Comparison of ENCODE assay signal across 30 mouse cellular contexts in the genomic region with DNA sequence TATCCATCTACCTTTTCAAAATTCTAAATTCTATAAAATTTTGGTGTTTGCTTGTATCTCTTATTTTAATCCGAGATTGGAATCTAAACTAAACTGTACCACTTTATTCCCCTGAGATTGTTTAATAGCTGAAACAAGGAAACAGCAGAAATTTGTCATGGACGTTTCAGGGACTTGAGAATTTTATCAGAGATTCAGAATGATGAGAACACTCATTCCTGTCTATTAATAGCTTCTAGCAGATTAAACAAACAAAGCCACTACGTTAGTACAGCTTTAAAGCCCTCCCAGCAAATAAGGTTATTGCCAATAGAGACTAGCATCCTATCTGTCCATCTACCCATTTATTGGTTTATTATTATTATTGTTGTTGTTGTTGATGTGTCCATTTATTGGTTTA.
"Had no signal": no experiment of that assay in that cellular context is flagged by ENCODE, and none has a peak within 500 bp of the region (broad histone marks: within the 10 kb centered on the region; RNA-seq: fewer than 3 reads in every experiment).

No protein-coding gene starts in this region.

- H3K36me3 ChIP-seq: limb, embryonic 10.5 days; limb, embryonic 12.5 days; limb, embryonic 13.5 days; limb, embryonic 15.5 days; liver, embryonic 12.5 days; liver, embryonic 13.5 days; liver, embryonic 15.5 days; lung, embryonic 15.5 days; midbrain, embryonic 10.5 days; midbrain, embryonic 12.5 days; midbrain, embryonic 13.5 days; midbrain, embryonic 15.5 days; neural tube, embryonic 12.5 days had no signal

- H3K27me3 ChIP-seq: limb, embryonic 12.5 days; limb, embryonic 13.5 days; limb, embryonic 15.5 days; liver, embryonic 12.5 days; liver, embryonic 13.5 days; liver, embryonic 15.5 days; lung, embryonic 15.5 days; megakaryocyte, embryonic 14.5 days; midbrain, embryonic 12.5 days; midbrain, embryonic 13.5 days; midbrain, embryonic 15.5 days; neural tube, embryonic 12.5 days had no signal

- H3K4me1 ChIP-seq: limb, embryonic 10.5 days; limb, embryonic 15.5 days; liver, embryonic 12.5 days; liver, embryonic 13.5 days; liver, embryonic 15.5 days; lung, embryonic 15.5 days; midbrain, embryonic 10.5 days; midbrain, embryonic 12.5 days; midbrain, embryonic 13.5 days; midbrain, embryonic 15.5 days; neural tube, embryonic 12.5 days had no signal

- H3K9me3 ChIP-seq: limb, embryonic 10.5 days; limb, embryonic 12.5 days; limb, embryonic 13.5 days; limb, embryonic 15.5 days; liver, embryonic 12.5 days; liver, embryonic 13.5 days; liver, embryonic 15.5 days; lung, embryonic 15.5 days; megakaryocyte, embryonic 14.5 days; midbrain, embryonic 10.5 days; midbrain, embryonic 12.5 days; midbrain, embryonic 13.5 days; midbrain, embryonic 15.5 days; neural tube, embryonic 12.5 days had no signal

- H3K4me3 ChIP-seq: limb, embryonic 10.5 days; limb, embryonic 12.5 days; limb, embryonic 13.5 days; limb, embryonic 15.5 days; liver, embryonic 12.5 days; liver, embryonic 13.5 days; liver, embryonic 15.5 days; lung, embryonic 15.5 days; megakaryocyte, embryonic 14.5 days; midbrain, embryonic 10.5 days; midbrain, embryonic 12.5 days; midbrain, embryonic 13.5 days; midbrain, embryonic 15.5 days; myocyte; neural tube, embryonic 12.5 days had no signal

- H3K9ac ChIP-seq: limb, embryonic 12.5 days; limb, embryonic 13.5 days; limb, embryonic 15.5 days; liver, embryonic 12.5 days; liver, embryonic 13.5 days; liver, embryonic 14.5 days; liver, embryonic 15.5 days; liver, postnatal 0 days; lung, embryonic 14.5 days; lung, embryonic 15.5 days; midbrain, embryonic 12.5 days; midbrain, embryonic 13.5 days; midbrain, embryonic 15.5 days; neural tube, embryonic 12.5 days had no signal

- ATAC-seq: liver, embryonic 12.5 days; liver, postnatal 0 days; midbrain, embryonic 13.5 days; midbrain, embryonic 15.5 days; midbrain, embryonic 16.5 days had no signal

- H3K4me2 ChIP-seq: limb, embryonic 12.5 days; limb, embryonic 13.5 days; limb, embryonic 15.5 days; liver, embryonic 11.5 days; liver, embryonic 12.5 days; liver, embryonic 13.5 days; liver, embryonic 15.5 days; lung, embryonic 14.5 days; lung, embryonic 15.5 days; midbrain, embryonic 11.5 days; midbrain, embryonic 12.5 days; midbrain, embryonic 13.5 days; midbrain, embryonic 15.5 days; neural tube, embryonic 12.5 days had no signal

- DNase-seq: left cerebral cortex, postnatal 4 days; liver; liver, embryonic 13.5 days; liver, postnatal 0 days; lung, adult 2 months; lung, embryonic 14.5 days; lung, postnatal 10 days; lung, postnatal 14 days; lung, postnatal 36 days; lung, postnatal 4 days; midbrain, embryonic 14.5 days had no signal

- H3K27ac ChIP-seq: limb, embryonic 10.5 days; limb, embryonic 12.5 days; limb, embryonic 13.5 days; limb, embryonic 15.5 days; liver, embryonic 12.5 days; liver, embryonic 13.5 days; liver, embryonic 14.5 days; liver, embryonic 15.5 days; lung, embryonic 15.5 days; macrophage; midbrain, embryonic 10.5 days; midbrain, embryonic 12.5 days; midbrain, embryonic 13.5 days; midbrain, embryonic 15.5 days; neural tube, embryonic 12.5 days had no signal
